Mouse (Mus musculus): ENCODE data around the gene Dab1. TPM values are rescaled to one million over a fixed set of nuclear protein-coding genes. Genes with fewer than 3 reads are reported as not detected.

Gene Dab1
- polyA plus RNA-seq, 1 experiment from 2014 or later: 36.4 TPM

GRCm38 (mm10) chr4:104043441-104043840, 424.3 kb downstream of the Dab1 start:
- Histone ChIP-seq H3K4me1 (ENCODE audit: control insufficient read depth, insufficient read depth, low read length) (no peaks in the 10 kb centered on the region), H3K27ac (ENCODE audit: low read depth, low read length) (no peak overlapping the region), H3K36me3 (ENCODE audit: control insufficient read depth, insufficient read depth, low read length) (no peaks in the 10 kb centered on the region), H3K27me3 (ENCODE audit: control insufficient read depth, insufficient read depth, low read length) (no peaks in the 10 kb centered on the region), H3K4me3 (ENCODE audit: low read depth, low read length) (no peak overlapping the region), H3K9me3 (ENCODE audit: control insufficient read depth, low read length) (no peaks in the 10 kb centered on the region), H3K9ac (ENCODE audit: low read length) (no peak overlapping the region), H3K4me2 (ENCODE audit: low read depth) (no peak overlapping the region)
- WGBS: 90% methylated on average over 2 of the region's 2 CpGs
- no peak for ATAC-seq (ENCODE audit: insufficient read depth, low FRiP score, low TSS enrichment)
- DNase-seq (ENCODE audit: low spot score): no peak

DNA sequence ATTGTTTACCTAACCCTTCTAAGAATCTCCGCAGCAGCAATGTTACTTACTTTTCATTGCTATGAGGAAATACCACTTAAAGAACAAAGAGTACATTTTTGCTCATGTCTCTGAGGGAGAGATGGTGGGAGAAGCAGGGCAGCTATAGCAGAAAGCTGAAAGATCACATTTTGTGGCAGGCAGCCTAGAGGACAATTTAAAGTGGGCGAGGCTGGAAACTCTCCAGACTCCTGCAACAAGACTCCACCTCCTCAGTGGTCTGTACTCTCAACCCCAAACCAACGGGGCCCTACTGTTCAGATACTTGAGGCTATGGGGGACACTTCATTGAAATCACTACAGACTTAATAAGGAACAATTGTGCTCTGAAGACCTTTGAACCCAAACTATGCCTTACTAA, 425.5 kb downstream of the Dab1 start:
- H3K36me3 ChIP-seq (ENCODE audit: control insufficient read depth, insufficient read depth, low read length): no peaks in the 10 kb centered on the region
- H3K27ac ChIP-seq (ENCODE audit: low read depth, low read length): no peak overlapping the region
- DNase-seq (ENCODE audit: low spot score): no peak
- H3K9ac ChIP-seq (ENCODE audit: low read length): no peak overlapping the region
- ATAC-seq (ENCODE audit: insufficient read depth, low FRiP score, low TSS enrichment): no peak
- H3K9me3 ChIP-seq (ENCODE audit: control insufficient read depth, low read length): no peaks in the 10 kb centered on the region
- H3K4me3 ChIP-seq (ENCODE audit: low read depth, low read length): no peak overlapping the region
- no peaks in the 10 kb centered on the region for H3K27me3 ChIP-seq (ENCODE audit: control insufficient read depth, insufficient read depth, low read length)
- H3K4me2 ChIP-seq (ENCODE audit: low read depth): no peak overlapping the region
- 56% methylated on average over 3 of the region's 3 CpGs for WGBS
- H3K4me1 ChIP-seq (ENCODE audit: control insufficient read depth, insufficient read depth, low read length): no peaks in the 10 kb centered on the region

GRCm38 (mm10) chr4:104047966-104048804, 429.0 kb downstream of the Dab1 start:
- no peaks in the 10 kb centered on the region for H3K27me3 ChIP-seq (ENCODE audit: control insufficient read depth, insufficient read depth, low read length)
- 67% methylated on average over 7 of the region's 7 CpGs for WGBS
- no peak for ATAC-seq (ENCODE audit: insufficient read depth, low FRiP score, low TSS enrichment)

DNA sequence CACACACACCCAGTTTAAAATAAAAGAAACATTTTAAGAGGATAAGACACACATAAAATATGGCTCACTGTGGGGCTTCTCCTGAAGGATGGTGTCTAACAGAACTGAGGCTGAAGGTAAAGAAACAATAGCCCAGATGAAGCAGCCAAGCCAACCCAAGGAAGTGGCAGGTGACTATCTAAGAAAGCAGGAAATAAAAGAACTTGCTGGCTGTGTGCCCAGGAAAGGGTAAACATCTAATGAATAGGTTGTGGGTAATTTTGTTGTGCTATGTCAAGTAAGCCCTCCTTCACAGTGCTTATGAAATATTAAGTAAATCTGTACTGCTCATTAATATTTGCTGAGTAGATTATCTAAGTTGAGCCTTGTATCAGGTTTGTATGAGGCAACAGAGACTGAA, 438.0 kb downstream of the Dab1 start:
- no peaks in the 10 kb centered on the region for H3K27me3 ChIP-seq (ENCODE audit: control insufficient read depth, insufficient read depth, low read length)
- no peak overlapping the region for H3K27ac ChIP-seq (ENCODE audit: low read depth, low read length)
- no peaks in the 10 kb centered on the region for H3K4me1 ChIP-seq (ENCODE audit: control insufficient read depth, insufficient read depth, low read length)
- H3K4me2 ChIP-seq (ENCODE audit: low read depth): no peak overlapping the region
- no peak overlapping the region for H3K9ac ChIP-seq (ENCODE audit: low read length)
- no peaks in the 10 kb centered on the region for H3K9me3 ChIP-seq (ENCODE audit: control insufficient read depth, low read length)
- no peak overlapping the region for H3K4me3 ChIP-seq (ENCODE audit: low read depth, low read length)
- ATAC-seq (ENCODE audit: insufficient read depth, low FRiP score, low TSS enrichment) (no peak), DNase-seq (ENCODE audit: low spot score) (no peak)
- H3K36me3 ChIP-seq (ENCODE audit: control insufficient read depth, insufficient read depth, low read length): no peaks in the 10 kb centered on the region

More at GRCm38 (mm10) chr4:104047966-104048804, 429.0 kb downstream of the Dab1 start:
- no peak overlapping the region for H3K4me3 ChIP-seq (ENCODE audit: low read depth, low read length)
- no peak overlapping the region for H3K27ac ChIP-seq (ENCODE audit: low read depth, low read length)
- H3K4me1 ChIP-seq (ENCODE audit: control insufficient read depth, insufficient read depth, low read length): no peaks in the 10 kb centered on the region
- no peaks in the 10 kb centered on the region for H3K9me3 ChIP-seq (ENCODE audit: control insufficient read depth, low read length)
- H3K9ac ChIP-seq (ENCODE audit: low read length): no peak overlapping the region
- H3K36me3 ChIP-seq (ENCODE audit: control insufficient read depth, insufficient read depth, low read length): no peaks in the 10 kb centered on the region
- H3K4me2 ChIP-seq (ENCODE audit: low read depth): no peak overlapping the region
- no peak for DNase-seq (ENCODE audit: low spot score)

- no peak for ATAC-seq (ENCODE audit: insufficient read depth, low FRiP score, low TSS enrichment)
- DNase-seq (ENCODE audit: low spot score): no peak
- Histone ChIP-seq H3K27ac (ENCODE audit: low read depth, low read length) (no peak overlapping the region), H3K36me3 (ENCODE audit: control insufficient read depth, insufficient read depth, low read length) (no peaks in the 10 kb centered on the region), H3K4me1 (ENCODE audit: control insufficient read depth, insufficient read depth, low read length) (no peaks in the 10 kb centered on the region), H3K9ac (ENCODE audit: low read length) (no peak overlapping the region), H3K4me3 (ENCODE audit: low read depth, low read length) (no peak overlapping the region), H3K4me2 (ENCODE audit: low read depth) (no peak overlapping the region), H3K9me3 (ENCODE audit: control insufficient read depth, low read length) (no peaks in the 10 kb centered on the region), H3K27me3 (ENCODE audit: control insufficient read depth, insufficient read depth, low read length) (no peaks in the 10 kb centered on the region)
- 51% methylated on average over 4 of the region's 4 CpGs for WGBS
Observed at GRCm38 (mm10) chr4:104059569-104059968, 440.4 kb downstream of the Dab1 start.

DNA sequence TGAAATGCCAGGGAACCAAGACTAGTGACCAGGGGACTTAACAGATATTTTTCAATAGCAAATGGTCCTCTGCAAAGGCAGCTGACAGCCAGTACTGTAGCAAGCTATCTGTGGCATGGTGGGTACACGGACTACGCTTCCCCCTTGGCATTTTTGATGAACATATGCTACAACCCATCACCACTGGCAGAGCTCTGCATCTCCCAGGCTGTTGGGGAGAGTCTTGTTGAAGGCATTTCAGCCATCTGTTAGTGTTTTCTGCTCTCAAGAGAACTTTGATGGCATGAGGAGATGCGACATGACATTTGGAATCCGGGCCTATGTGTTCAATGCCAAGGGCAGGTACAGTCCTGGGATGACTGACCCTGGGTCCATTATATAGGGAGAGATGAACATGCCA, 443.2 kb downstream of the Dab1 start:
- H3K36me3 ChIP-seq (ENCODE audit: control insufficient read depth, insufficient read depth, low read length): no peaks in the 10 kb centered on the region
- no peaks in the 10 kb centered on the region for H3K27me3 ChIP-seq (ENCODE audit: control insufficient read depth, insufficient read depth, low read length)
- WGBS: 87% methylated on average over 4 of the region's 4 CpGs
- H3K9ac ChIP-seq (ENCODE audit: low read length): no peak overlapping the region
- ATAC-seq (ENCODE audit: insufficient read depth, low FRiP score, low TSS enrichment) (no peak), DNase-seq (ENCODE audit: low spot score) (no peak)
- H3K9me3 ChIP-seq (ENCODE audit: control insufficient read depth, low read length): no peaks in the 10 kb centered on the region
- H3K4me1 ChIP-seq (ENCODE audit: control insufficient read depth, insufficient read depth, low read length): 0 out of 2 replicates have a peak, but pooled peaks cover 3% of the 10 kb centered on the region
- H3K4me3 ChIP-seq (ENCODE audit: low read depth, low read length): no peak overlapping the region
- H3K27ac ChIP-seq (ENCODE audit: low read depth, low read length): no peak overlapping the region
- H3K4me2 ChIP-seq (ENCODE audit: low read depth): no peak overlapping the region

- Histone ChIP-seq H3K27me3 (ENCODE audit: control insufficient read depth, insufficient read depth, low read length) (no peaks in the 10 kb centered on the region), H3K9ac (ENCODE audit: low read length) (no peak overlapping the region), H3K9me3 (ENCODE audit: control insufficient read depth, low read length) (no peaks in the 10 kb centered on the region), H3K4me3 (ENCODE audit: low read depth, low read length) (no peak overlapping the region), H3K4me1 (ENCODE audit: control insufficient read depth, insufficient read depth, low read length) (0 out of 2 replicates have a peak, but pooled peaks cover 3% of the 10 kb centered on the region), H3K36me3 (ENCODE audit: control insufficient read depth, insufficient read depth, low read length) (no peaks in the 10 kb centered on the region), H3K27ac (ENCODE audit: low read depth, low read length) (no peak overlapping the region), H3K4me2 (ENCODE audit: low read depth) (no peak overlapping the region)
- ATAC-seq (ENCODE audit: insufficient read depth, low FRiP score, low TSS enrichment) (no peak), DNase-seq (ENCODE audit: low spot score) (no peak)
- WGBS: 76% methylated on average over 5 of the region's 5 CpGs
Observed at GRCm38 (mm10) chr4:104066901-104067300, 447.7 kb downstream of the Dab1 start.

DNA sequence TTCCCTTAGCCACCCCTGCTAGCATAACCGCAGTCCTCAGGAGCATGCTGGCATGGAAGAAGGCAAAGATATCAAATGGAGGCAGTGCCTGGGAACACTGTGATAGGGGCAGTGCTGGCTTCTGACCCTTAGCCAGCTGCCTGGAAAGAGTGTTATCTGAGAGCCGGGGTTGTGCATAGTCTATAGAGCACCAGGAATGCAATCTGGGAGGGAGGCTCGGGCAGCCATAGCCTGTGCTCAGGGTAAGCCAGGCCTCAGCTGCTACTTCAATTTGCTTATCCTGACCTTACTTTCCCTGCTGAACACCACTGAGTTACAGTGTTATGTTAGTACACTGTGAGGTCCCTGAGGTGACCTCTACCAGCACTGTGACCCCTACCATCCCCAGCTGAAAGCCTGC, 448.6 kb downstream of the Dab1 start:
- Histone ChIP-seq H3K9ac (ENCODE audit: low read length) (no peak overlapping the region), H3K27me3 (ENCODE audit: control insufficient read depth, insufficient read depth, low read length) (no peaks in the 10 kb centered on the region), H3K27ac (ENCODE audit: low read depth, low read length) (no peak overlapping the region), H3K36me3 (ENCODE audit: control insufficient read depth, insufficient read depth, low read length) (no peaks in the 10 kb centered on the region), H3K9me3 (ENCODE audit: control insufficient read depth, low read length) (no peaks in the 10 kb centered on the region), H3K4me3 (ENCODE audit: low read depth, low read length) (no peak overlapping the region), H3K4me1 (ENCODE audit: control insufficient read depth, insufficient read depth, low read length) (0 out of 2 replicates have a peak, but pooled peaks cover 3% of the 10 kb centered on the region), H3K4me2 (ENCODE audit: low read depth) (no peak overlapping the region)
- no peak for ATAC-seq (ENCODE audit: insufficient read depth, low FRiP score, low TSS enrichment)
- no peak for DNase-seq (ENCODE audit: low spot score)
- 52% methylated on average over 3 of the region's 3 CpGs for WGBS

GRCm38 (mm10) chr4:104071296-104071695, 452.1 kb downstream of the Dab1 start:
- Histone ChIP-seq H3K4me3 (ENCODE audit: low read depth, low read length) (no peak overlapping the region), H3K9me3 (ENCODE audit: control insufficient read depth, low read length) (no peaks in the 10 kb centered on the region), H3K4me2 (ENCODE audit: low read depth) (no peak overlapping the region), H3K9ac (ENCODE audit: low read length) (no peak overlapping the region), H3K27me3 (ENCODE audit: control insufficient read depth, insufficient read depth, low read length) (no peaks in the 10 kb centered on the region), H3K36me3 (ENCODE audit: control insufficient read depth, insufficient read depth, low read length) (no peaks in the 10 kb centered on the region), H3K4me1 (ENCODE audit: control insufficient read depth, insufficient read depth, low read length) (no peaks in the 10 kb centered on the region), H3K27ac (ENCODE audit: low read depth, low read length) (no peak overlapping the region)
- WGBS: 81% methylated on average over 10 of the region's 10 CpGs
- no peak for ATAC-seq (ENCODE audit: insufficient read depth, low FRiP score, low TSS enrichment)
- DNase-seq (ENCODE audit: low spot score): no peak
